Mouse (Mus musculus): ENCODE data around the gene Asb12.

- TF ChIP-seq POLR2A (IDR thresholded peaks at IDR 0.05; ENCODE audit: low read depth, low read length) (no peak), CTCF (IDR thresholded peaks at IDR 0.05; ENCODE audit: borderline replicate concordance, insufficient read depth, low read length) (no peak)
Measured at GRCm38 (mm10) chrX:95438491-95438890, 119.3 kb downstream of the Asb12 start.
